Mouse (Mus musculus): ENCODE measurements around the gene Ifit1bl2. TPM values are rescaled to one million over a fixed set of nuclear protein-coding genes. Genes with fewer than 3 reads are reported as not detected.
"Not testable (repeated sequence)": the region's sequence is repeated elsewhere in the genome, so short reads cannot be mapped to it uniquely, and the experiment has no call there.

Gene Ifit1bl2
- polyA plus RNA-seq, 1 experiment from 2014 or later: not detected

DNA sequence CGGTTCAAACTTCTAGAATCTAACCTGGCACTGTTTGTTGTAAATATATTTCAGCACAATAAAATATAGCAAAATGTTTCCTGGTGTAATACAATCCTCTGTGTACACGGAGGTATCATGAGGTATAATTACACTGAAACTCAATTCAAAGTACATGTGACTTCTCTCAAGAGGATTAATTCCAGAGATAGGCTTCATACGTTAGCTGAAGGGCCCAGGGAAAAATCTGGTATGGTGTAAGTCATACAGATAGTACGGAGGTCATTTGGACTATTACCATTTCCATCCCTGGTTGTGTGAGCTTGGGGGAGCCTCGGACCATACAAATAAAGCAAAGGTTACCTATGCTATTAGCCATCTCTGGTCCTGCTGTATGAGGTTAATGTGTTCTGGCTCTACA, 2.1 kb upstream of the Ifit1bl2 start:
- ATAC-seq (ENCODE audit: low FRiP score): no peak
- H3K4me1 ChIP-seq: no peaks in the 10 kb centered on the region
- H3K9ac ChIP-seq: no peak overlapping the region
- H3K27me3 ChIP-seq: no peaks in the 10 kb centered on the region
- no peak overlapping the region for H3K4me3 ChIP-seq (replicated peaks)
- H3K9me3 ChIP-seq: no peaks in the 10 kb centered on the region
- H3K27ac ChIP-seq: no peak overlapping the region
- 87% methylated on average over 5 of the region's 5 CpGs for WGBS
- no peaks in the 10 kb centered on the region for H3K36me3 ChIP-seq (replicated peaks)
- H3K4me2 ChIP-seq: no peak overlapping the region

DNA sequence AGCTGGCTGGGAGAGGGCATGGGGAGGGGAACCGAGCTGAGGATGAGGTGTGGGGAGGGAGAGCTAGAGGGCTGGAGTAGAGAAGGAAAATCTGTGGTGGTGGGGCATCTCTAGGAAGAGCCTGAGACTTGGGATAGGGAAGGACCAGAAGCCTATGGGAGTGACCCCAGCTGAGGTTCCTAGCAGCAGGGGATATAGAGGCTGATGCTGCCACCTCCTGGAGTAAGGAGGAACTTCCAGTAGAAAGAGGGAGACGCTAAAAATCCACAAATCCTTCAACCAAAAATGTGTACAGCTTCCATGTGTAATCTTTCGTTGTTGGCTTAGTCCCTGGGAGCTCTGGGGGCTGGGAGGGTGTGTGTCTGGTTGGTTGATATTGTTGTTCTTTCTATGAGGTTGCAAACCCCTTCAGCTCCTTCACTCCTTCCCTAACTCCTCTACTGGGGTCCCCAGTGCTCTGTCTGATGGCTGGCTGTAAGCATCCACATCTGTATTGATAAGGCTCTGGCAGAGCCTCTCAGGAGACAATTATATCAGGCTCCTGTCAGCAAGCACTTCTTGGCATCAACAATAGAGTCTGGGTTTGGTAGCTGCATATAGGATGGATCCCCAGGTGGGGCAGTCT, 3.5 kb downstream of the Ifit1bl2 start:
- no peak overlapping the region for H3K9ac ChIP-seq
- no peak overlapping the region for H3K27ac ChIP-seq
- no peaks in the 10 kb centered on the region for H3K4me1 ChIP-seq
- peak; percentile 75 for ATAC-seq (ENCODE audit: low FRiP score)
- H3K9me3 ChIP-seq: no peaks in the 10 kb centered on the region
- no peaks in the 10 kb centered on the region for H3K27me3 ChIP-seq
- no peak overlapping the region for H3K4me2 ChIP-seq
- H3K36me3 ChIP-seq (replicated peaks): no peaks in the 10 kb centered on the region
- no peak overlapping the region for H3K4me3 ChIP-seq (replicated peaks)
- WGBS: 14% methylated on average over 3 of the region's 3 CpGs

GRCm38 (mm10) chr19:34633484-34633883, 7.1 kb downstream of the Ifit1bl2 start:
- Histone ChIP-seq H3K4me3 (replicated peaks) (no peak overlapping the region), H3K36me3 (replicated peaks) (no peaks in the 10 kb centered on the region), H3K27ac (no peak overlapping the region), H3K4me2 (no peak overlapping the region), H3K4me1 (no peaks in the 10 kb centered on the region), H3K27me3 (no peaks in the 10 kb centered on the region), H3K9ac (no peak overlapping the region), H3K9me3 (no peaks in the 10 kb centered on the region)
- no peak for ATAC-seq (ENCODE audit: low FRiP score)
- 81% methylated on average over 2 of the region's 2 CpGs for WGBS

DNA sequence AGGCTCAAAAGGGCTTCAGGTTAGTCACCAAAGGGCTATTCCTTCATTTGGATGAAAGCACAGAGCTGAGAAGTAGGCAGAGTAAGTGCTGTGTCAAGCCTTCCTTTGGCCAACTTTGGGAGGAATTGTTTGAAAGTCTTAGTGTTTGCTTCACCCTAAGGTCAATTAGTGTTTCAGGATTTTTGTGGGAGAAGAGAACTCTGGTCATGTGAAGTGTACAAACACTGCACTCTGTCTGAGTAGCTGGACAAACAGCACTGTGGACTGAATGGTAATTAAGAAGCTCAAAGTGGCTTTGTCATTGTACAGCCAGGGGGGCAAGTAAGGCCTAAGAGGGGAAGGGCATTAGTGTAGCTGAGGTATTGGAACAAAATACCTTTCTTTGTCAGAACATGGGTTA, 9.1 kb downstream of the Ifit1bl2 start:
- H3K27ac ChIP-seq: no peak overlapping the region
- ATAC-seq (ENCODE audit: low FRiP score): no peak
- H3K9ac ChIP-seq: no peak overlapping the region
- no peak overlapping the region for H3K4me2 ChIP-seq
- H3K4me1 ChIP-seq: no peaks in the 10 kb centered on the region
- H3K4me3 ChIP-seq (replicated peaks): no peak overlapping the region
- no peaks in the 10 kb centered on the region for H3K27me3 ChIP-seq
- no peaks in the 10 kb centered on the region for H3K9me3 ChIP-seq
- no peaks in the 10 kb centered on the region for H3K36me3 ChIP-seq (replicated peaks)

DNA sequence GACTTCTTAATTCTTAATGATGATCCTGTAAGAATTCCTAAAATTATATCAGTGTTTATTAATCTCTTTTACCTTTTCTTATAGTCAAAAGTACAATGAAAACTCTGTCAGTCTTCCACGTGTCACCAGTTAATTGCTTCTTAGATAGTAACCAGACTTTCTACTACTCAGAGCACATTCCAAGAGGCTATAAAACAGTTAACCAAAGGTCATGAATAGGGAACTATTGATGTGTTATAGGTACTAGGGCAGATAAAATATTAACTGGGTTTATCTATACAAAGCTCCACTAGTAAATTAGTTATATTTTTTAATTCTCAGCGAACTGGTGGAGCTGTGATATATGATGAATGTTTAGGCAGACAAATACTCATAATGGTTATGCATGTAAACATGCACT, 13.0 kb downstream of the Ifit1bl2 start:
- 75% methylated on average over 2 of the region's 2 CpGs for WGBS
- no peak overlapping the region for H3K4me2 ChIP-seq

GRCm38 (mm10) chr19:34624663-34625062, 15.9 kb downstream of the Ifit1bl2 start:
- no peak overlapping the region for H3K27ac ChIP-seq
- no peaks in the 10 kb centered on the region for H3K9me3 ChIP-seq
- no peak overlapping the region for H3K4me2 ChIP-seq
- no peak overlapping the region for H3K4me3 ChIP-seq (replicated peaks)
- 84% methylated on average over 4 of the region's 4 CpGs for WGBS
- H3K9ac ChIP-seq: no peak overlapping the region
- H3K27me3 ChIP-seq: no peaks in the 10 kb centered on the region
- no peaks in the 10 kb centered on the region for H3K36me3 ChIP-seq (replicated peaks)
- H3K4me1 ChIP-seq: no peaks in the 10 kb centered on the region
- ATAC-seq (ENCODE audit: low FRiP score): no peak

More for the DNA sequence above, 13.0 kb downstream of the Ifit1bl2 start:
- Histone ChIP-seq H3K9ac (no peak overlapping the region), H3K36me3 (replicated peaks) (no peaks in the 10 kb centered on the region), H3K4me1 (no peaks in the 10 kb centered on the region), H3K27ac (no peak overlapping the region), H3K4me3 (replicated peaks) (no peak overlapping the region), H3K9me3 (no peaks in the 10 kb centered on the region), H3K27me3 (no peaks in the 10 kb centered on the region)
- ATAC-seq (ENCODE audit: low FRiP score): no peak

DNA sequence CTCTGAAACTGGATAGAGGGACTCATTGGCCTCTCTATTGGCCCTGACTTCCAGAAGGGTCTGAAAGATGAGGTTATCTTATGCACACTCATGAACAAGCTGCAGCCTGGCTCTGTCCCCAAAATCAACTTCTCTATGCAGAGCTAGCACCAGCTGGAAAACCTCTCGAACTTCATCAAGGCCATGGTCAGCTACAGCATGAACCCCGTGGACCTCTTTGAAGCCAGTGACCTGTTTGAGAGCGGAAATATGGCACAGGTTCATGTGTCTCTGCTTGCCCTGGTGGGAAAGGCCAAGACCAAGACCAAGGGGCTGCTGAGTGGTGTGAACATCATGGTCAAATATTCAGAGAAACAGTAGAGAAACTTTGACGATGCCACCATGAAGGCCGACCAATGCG, 16.8 kb downstream of the Ifit1bl2 start:
- no peak for ATAC-seq (ENCODE audit: low FRiP score)
- Histone ChIP-seq H3K4me2 (no peak overlapping the region), H3K9ac (no peak overlapping the region), H3K36me3 (replicated peaks) (no peaks in the 10 kb centered on the region), H3K9me3 (no peaks in the 10 kb centered on the region), H3K4me1 (no peaks in the 10 kb centered on the region), H3K27ac (no peak overlapping the region), H3K27me3 (no peaks in the 10 kb centered on the region), H3K4me3 (replicated peaks) (no peak overlapping the region)
- whole genome bisulfite sequencing: 92% methylated on average over 6 of the region's 6 CpGs

GRCm38 (mm10) chr19:34620871-34621270, 19.7 kb downstream of the Ifit1bl2 start:
- Histone ChIP-seq H3K27ac (no peak overlapping the region), H3K4me3 (replicated peaks) (no peak overlapping the region), H3K4me2 (no peak overlapping the region), H3K27me3 (no peaks in the 10 kb centered on the region), H3K36me3 (replicated peaks) (no peaks in the 10 kb centered on the region), H3K4me1 (no peaks in the 10 kb centered on the region), H3K9me3 (no peaks in the 10 kb centered on the region), H3K9ac (no peak overlapping the region)
- 86% methylated on average over 5 of the region's 5 CpGs for WGBS
- ATAC-seq (ENCODE audit: low FRiP score): no peak

DNA sequence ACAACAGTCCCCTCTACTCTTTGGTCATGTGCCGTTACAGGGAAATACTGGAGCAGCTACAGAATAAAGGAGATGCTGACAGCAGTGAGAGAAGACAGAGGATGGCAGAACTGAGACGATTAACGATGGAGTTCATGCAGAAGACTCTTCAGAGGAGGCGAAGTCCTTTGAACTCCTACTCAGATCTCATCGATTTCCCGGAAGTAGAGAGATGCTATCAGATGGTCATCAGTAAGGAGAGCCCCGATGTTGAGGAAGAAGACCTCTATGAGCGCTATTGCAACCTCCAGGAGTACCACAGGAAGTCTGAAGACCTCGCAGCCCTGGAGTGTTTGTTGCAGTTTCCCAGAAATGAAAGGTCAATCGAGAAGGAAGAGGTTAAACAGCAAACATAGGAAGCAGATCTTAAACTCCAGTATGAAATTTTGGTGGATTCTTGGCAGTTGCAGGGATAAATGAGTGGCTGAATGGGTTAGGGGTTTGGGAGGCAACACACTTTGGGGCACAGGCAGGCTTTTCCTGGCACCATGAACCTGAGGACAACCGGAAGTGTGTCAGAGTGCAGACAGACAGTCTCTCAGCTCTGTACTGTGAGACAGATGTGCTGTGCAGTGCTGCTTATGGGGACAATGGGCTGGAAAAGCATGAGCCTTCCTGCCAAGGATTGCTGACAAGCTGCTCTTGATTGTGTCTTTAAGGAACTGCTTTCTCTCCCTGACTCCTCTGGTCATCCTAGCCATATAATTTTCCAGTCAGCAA, 28.1 kb downstream of the Ifit1bl2 start:
- WGBS: 85% methylated on average over 6 of the region's 11 CpGs
- not testable (repeated sequence) for H3K27me3 ChIP-seq; ATAC-seq (ENCODE audit: low FRiP score); H3K9me3 ChIP-seq; H3K4me3 ChIP-seq (replicated peaks); H3K9ac ChIP-seq; H3K27ac ChIP-seq; H3K4me2 ChIP-seq; H3K36me3 ChIP-seq (replicated peaks); H3K4me1 ChIP-seq

GRCm38 (mm10) chr19:34610118-34610517, 30.4 kb downstream of the Ifit1bl2 start:
- not testable (repeated sequence) for H3K27ac ChIP-seq; H3K9me3 ChIP-seq; H3K9ac ChIP-seq; ATAC-seq (ENCODE audit: low FRiP score); H3K36me3 ChIP-seq (replicated peaks); H3K4me2 ChIP-seq; H3K4me3 ChIP-seq (replicated peaks); H3K27me3 ChIP-seq; H3K4me1 ChIP-seq
- 83% methylated on average over 3 of the region's 3 CpGs for WGBS

DNA sequence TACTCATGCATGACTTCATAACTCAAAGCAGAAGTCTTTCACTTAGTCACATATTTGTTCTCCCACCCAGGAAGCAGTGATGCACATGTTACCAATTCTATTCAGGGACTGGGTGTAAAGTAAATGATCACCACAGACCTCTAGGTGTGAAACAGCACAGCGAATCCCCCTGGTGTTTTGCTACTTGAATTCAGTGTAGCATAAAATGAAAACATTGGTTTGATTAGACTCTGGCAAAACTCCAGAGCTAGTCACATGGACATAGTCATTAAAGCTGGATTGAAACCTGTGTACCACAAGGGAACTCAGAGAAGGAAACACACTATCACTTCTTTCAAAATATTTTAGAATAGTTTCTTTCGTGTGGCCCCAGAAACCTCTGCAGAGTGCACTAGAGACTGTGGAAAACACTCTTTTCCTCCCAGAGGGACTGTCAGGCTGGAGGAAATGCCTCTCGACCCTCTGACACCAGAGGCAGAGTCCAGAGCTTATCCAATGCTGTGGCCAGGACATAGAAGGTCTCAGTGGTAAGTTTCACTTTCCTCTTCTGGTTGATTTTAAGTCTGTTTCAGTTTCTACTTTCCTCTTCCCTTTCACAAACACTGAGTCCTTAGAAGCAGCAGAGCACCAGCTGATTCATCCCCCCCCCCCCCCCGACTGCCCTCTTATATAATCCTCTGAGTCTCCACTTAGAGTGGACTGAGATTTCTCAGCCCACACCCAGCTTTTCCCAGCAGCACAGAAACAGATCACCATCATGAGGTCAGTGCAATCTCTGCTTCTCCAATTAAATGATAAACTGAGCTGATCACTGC, 33.1 kb downstream of the Ifit1bl2 start, which contains the start of gene Ifit3b:
Gene Ifit3b (plus strand): TSS at position 734 of the 815 bp plus-strand sequence.
- WGBS: 60% methylated on average over 4 of the region's 4 CpGs
- not testable (repeated sequence) for H3K4me1 ChIP-seq; H3K4me2 ChIP-seq; H3K9me3 ChIP-seq; H3K27ac ChIP-seq; H3K9ac ChIP-seq; H3K36me3 ChIP-seq (replicated peaks); H3K4me3 ChIP-seq (replicated peaks); H3K27me3 ChIP-seq
- ATAC-seq (ENCODE audit: low FRiP score): 0 out of 2 replicates have a peak, but pooled peaks have one; percentile 27

DNA sequence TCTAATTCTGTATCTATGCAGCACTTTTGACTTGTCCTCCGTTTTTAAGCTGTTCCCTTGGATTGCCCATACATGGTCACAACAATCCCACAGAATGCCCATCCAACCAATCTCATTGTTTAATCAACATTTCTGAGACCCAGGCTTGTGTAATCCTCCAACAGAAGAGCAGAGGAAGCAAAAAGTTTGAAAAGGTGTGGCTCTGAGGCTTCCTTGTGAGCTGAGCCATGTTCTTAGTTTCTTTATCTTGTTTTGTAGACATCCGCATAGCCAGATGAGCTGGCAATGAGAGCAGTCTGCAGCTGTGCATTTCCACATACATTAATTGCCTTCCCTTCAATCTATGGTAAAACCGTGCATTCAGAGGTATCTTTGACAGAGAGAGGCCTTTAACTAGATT, 35.1 kb downstream of the Ifit1bl2 start:
- Histone ChIP-seq H3K9me3 (no peaks in the 10 kb centered on the region), H3K9ac (no peak overlapping the region), H3K27ac (no peak overlapping the region), H3K4me3 (replicated peaks) (no peak overlapping the region), H3K4me1 (no peaks in the 10 kb centered on the region), H3K4me2 (no peak overlapping the region), H3K27me3 (no peaks in the 10 kb centered on the region), H3K36me3 (replicated peaks) (no peaks in the 10 kb centered on the region)
- no peak for ATAC-seq (ENCODE audit: low FRiP score)
- 89% methylated on average over 3 of the region's 3 CpGs for WGBS
